Mouse (Mus musculus): ENCODE data around the gene Doc2g. TPM values are rescaled to one million over a fixed set of nuclear protein-coding genes. Genes with fewer than 3 reads are reported as not detected.

Gene Doc2g
- total RNA-seq, 2 experiments from 2014 or later, result 1.1 to 2.4 TPM

- DNase-seq (ENCODE audit: low spot score in 2 of 2), result no peak
These were observed 12.3 kb upstream of the Doc2g start for GRCm38 (mm10) chr19:3990804-3991203.

- no peak for DNase-seq (ENCODE audit: low spot score in 2 of 2)
These were observed 11.6 kb upstream of the Doc2g start for GRCm38 (mm10) chr19:3991562-3991961.

GRCm38 (mm10) chr19:3991966-3992365 is 11.1 kb upstream of the Doc2g start:
- DNase-seq (ENCODE audit: low spot score in 2 of 2), result no peak

- DNase-seq (ENCODE audit: low spot score in 2 of 2), result no peak
These were observed 10.7 kb upstream of the Doc2g start, which contains the start of gene Tbx10 for GRCm38 (mm10) chr19:3992416-3992815. Gene Tbx10, plus strand, starts transcription at chr19:3992752.

GRCm38 (mm10) chr19:3994932-3995331 is 8.2 kb upstream of the Doc2g start:
- no peak for DNase-seq (ENCODE audit: low spot score in 2 of 2)

GRCm38 (mm10) chr19:3995505-3995904 is 7.6 kb upstream of the Doc2g start:
- DNase-seq (ENCODE audit: low spot score in 2 of 2), result no peak

- DNase-seq (ENCODE audit: low spot score in 2 of 2), result no peak
These were observed 7.0 kb upstream of the Doc2g start for GRCm38 (mm10) chr19:3996106-3996505.

GRCm38 (mm10) chr19:3996747-3997146 is 6.4 kb upstream of the Doc2g start:
- no peak for DNase-seq (ENCODE audit: low spot score in 2 of 2)

GRCm38 (mm10) chr19:3997231-3997630 is 5.9 kb upstream of the Doc2g start:
- DNase-seq (ENCODE audit: low spot score in 2 of 2), result no peak

GRCm38 (mm10) chr19:3998335-3998734 is 4.8 kb upstream of the Doc2g start:
- peak in 1 of 2 experiments; percentile 16 for DNase-seq (ENCODE audit: low spot score in 2 of 2)

- DNase-seq (ENCODE audit: low spot score in 2 of 2), result peak in 1 of 2 experiments; percentile 15
These were observed 3.9 kb upstream of the Doc2g start for GRCm38 (mm10) chr19:3999121-3999730.

- DNase-seq (ENCODE audit: low spot score in 2 of 2), result peak; percentile 81 to 94
These were observed 2.8 kb upstream of the Doc2g start, which contains the start of the genes Nudt8 and Gm49405 for GRCm38 (mm10) chr19:4000119-4000900. Gene Nudt8, plus strand, starts transcription at chr19:4000580. Gene Gm49405, plus strand, starts transcription at chr19:4000626.

GRCm38 (mm10) chr19:4000949-4001525 is 2.1 kb upstream of the Doc2g start:
- no peak for DNase-seq (ENCODE audit: low spot score in 2 of 2)

GRCm38 (mm10) chr19:4001752-4002151 is 1.4 kb upstream of the Doc2g start:
- no peak for DNase-seq (ENCODE audit: low spot score in 2 of 2)

GRCm38 (mm10) chr19:4003641-4004040 is 528 bp downstream of the Doc2g start:
- no peak for DNase-seq (ENCODE audit: low spot score in 2 of 2)

- no peak for DNase-seq (ENCODE audit: low spot score in 2 of 2)
These were observed 1.2 kb downstream of the Doc2g start for GRCm38 (mm10) chr19:4004331-4004730.

- no peak for DNase-seq (ENCODE audit: low spot score in 2 of 2)
These were observed 2.0 kb downstream of the Doc2g start for GRCm38 (mm10) chr19:4005091-4005490.

GRCm38 (mm10) chr19:4005971-4006370 is 2.9 kb downstream of the Doc2g start:
- DNase-seq (ENCODE audit: low spot score in 2 of 2), result no peak

GRCm38 (mm10) chr19:4011086-4011485 is 8.0 kb downstream of the Doc2g start:
- DNase-seq (ENCODE audit: low spot score in 2 of 2), result no peak

- peak; percentile 83 to 92 for DNase-seq (ENCODE audit: low spot score in 2 of 2)
These were observed 9.4 kb downstream of the Doc2g start, which contains the start of gene Ndufv1 for GRCm38 (mm10) chr19:4012432-4013022. Gene Ndufv1, minus strand, starts transcription at chr19:4012806.

GRCm38 (mm10) chr19:4013066-4013465 is 10.0 kb downstream of the Doc2g start:
- DNase-seq (ENCODE audit: low spot score in 2 of 2), result no peak

GRCm38 (mm10) chr19:4014802-4015201 is 11.7 kb downstream of the Doc2g start:
- DNase-seq (ENCODE audit: low spot score in 2 of 2), result no peak

All from gastrocnemius, postnatal 4 days (tissue).